Mouse (Mus musculus): ENCODE data around the gene Crtac1. TPM values are rescaled to one million over a fixed set of nuclear protein-coding genes. Genes with fewer than 3 reads are reported as not detected.

The Crtac1 gene
- polyA plus RNA-seq, 1 experiment from 2014 or later, result not detected

DNA sequence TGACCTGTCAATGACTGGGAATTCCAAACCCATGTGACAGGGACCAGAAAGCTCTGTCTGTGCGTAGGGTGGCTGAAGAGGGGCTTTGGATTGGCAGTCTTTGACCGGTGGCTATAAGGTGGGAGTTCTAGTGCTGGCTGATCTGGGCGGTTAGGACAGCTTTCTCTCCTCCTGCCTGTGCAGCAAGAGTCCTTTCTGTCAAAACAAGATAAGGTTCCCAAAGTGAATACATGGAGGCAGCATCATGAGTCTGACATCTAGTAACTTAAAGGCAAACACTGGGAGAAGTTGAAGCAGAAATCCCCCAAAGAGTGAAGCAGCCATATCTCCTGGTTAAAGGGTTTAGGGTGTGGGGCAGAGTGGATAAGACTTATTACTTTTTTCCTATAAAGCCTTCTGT is 184.1 kb downstream of the Crtac1 start, which contains the start of gene Golga7b:
TSS of gene Golga7b (plus strand) at position 56 of the 400 bp plus-strand sequence.
- no peak within 1 kb of the TSS for H3K4me2 ChIP-seq
- no peak for ATAC-seq
- H3K4me1 ChIP-seq, result no peaks in the 10 kb centered on the region
- no peak within 1 kb of the TSS for H3K27ac ChIP-seq
- H3K9me3 ChIP-seq (replicated peaks), result no peaks in the 10 kb centered on the region
- H3K27me3 ChIP-seq (replicated peaks), result peaks cover 20% of the 10 kb centered on the region; the same call in 1 of the 2 replicates
- no peak within 1 kb of the TSS for H3K9ac ChIP-seq
- H3K4me3 ChIP-seq, result no peak within 1 kb of the TSS
- WGBS (ENCODE audit: insufficient replicate concordance), result 49% methylated on average over 3 of the region's 3 CpGs
- H3K36me3 ChIP-seq, result no peaks in the 10 kb centered on the region

DNA sequence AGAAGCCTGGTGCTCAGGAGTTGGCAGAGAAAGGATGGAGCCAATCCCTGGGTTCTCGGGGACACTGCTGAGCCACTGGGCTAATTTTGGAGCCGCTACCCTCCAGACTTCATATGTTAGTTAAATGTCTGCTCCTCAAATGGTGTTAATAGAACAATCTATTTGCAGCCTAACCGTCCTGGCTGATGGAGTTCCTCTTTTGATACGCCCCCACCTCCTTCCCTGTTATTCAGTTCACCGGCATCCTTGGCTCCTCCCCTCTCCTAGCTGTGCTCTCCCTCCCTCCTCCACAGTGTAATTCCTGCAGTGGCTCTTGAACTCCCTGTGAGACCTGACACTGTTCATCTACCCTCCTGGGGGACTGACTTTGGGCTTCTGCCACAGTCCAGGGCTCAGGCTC is 185.0 kb downstream of the Crtac1 start:
- Histone ChIP-seq H3K4me3 (no peak overlapping the region), H3K9me3 (replicated peaks) (no peaks in the 10 kb centered on the region), H3K27me3 (replicated peaks) (peaks cover 20% of the 10 kb centered on the region; the same call in 1 of the 2 replicates), H3K4me2 (no peak overlapping the region), H3K27ac (no peak overlapping the region), H3K9ac (no peak overlapping the region), H3K4me1 (no peaks in the 10 kb centered on the region), H3K36me3 (no peaks in the 10 kb centered on the region)
- no peak for ATAC-seq
- 39% methylated on average over 5 of the region's 5 CpGs for WGBS (ENCODE audit: insufficient replicate concordance)

DNA sequence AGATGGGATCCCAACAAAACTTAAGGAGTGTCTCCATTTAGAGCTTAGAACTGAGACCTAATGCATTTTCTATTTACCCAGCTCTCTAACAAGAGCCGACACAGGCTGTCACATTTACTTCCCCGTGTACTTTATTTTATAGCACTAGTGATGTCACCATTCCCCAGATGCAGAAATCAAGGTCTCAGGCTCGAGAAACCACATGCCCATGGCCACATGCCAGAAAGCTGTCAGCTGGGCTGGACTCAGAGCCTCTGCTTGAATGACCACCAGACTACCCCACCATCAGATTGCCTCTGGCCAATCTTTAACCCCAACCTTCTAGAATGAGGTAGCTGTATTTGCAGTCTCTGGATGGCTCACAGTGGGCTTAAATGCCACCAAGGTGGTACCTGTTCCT is 188.2 kb downstream of the Crtac1 start:
- H3K27me3 ChIP-seq (replicated peaks), result peaks cover 33% of the 10 kb centered on the region; the same call in 1 of the 2 replicates
- H3K4me2 ChIP-seq, result no peak overlapping the region
- H3K9me3 ChIP-seq (replicated peaks), result no peaks in the 10 kb centered on the region
- H3K27ac ChIP-seq, result no peak overlapping the region
- no peak for ATAC-seq
- no peaks in the 10 kb centered on the region for H3K4me1 ChIP-seq
- no peaks in the 10 kb centered on the region for H3K36me3 ChIP-seq
- H3K9ac ChIP-seq, result no peak overlapping the region
- WGBS (ENCODE audit: insufficient replicate concordance), result 48% methylated on average over 3 of the region's 3 CpGs
- no peak overlapping the region for H3K4me3 ChIP-seq

DNA sequence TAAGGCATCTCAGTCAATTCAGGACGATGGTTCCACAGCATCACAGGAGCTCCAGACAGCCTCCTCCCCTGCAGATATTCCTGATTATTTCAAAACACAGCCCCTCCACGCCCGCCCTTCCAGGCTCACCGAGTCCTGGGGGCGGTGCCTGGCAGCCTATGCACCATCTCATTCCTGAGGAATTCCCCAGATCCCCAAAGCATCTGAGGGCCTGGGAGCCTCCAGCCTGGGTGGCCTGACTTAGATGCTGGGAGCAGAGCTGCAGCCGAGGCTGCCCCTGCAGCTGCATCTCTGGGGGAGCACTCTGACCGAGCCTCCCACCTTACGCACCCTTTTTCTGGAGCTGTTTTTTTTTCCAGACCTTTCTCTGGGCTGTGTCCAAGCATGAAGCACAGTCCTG is 190.7 kb downstream of the Crtac1 start:
- 63% methylated on average over 8 of the region's 8 CpGs for WGBS (ENCODE audit: insufficient replicate concordance)
- H3K9me3 ChIP-seq (replicated peaks), result no peaks in the 10 kb centered on the region
- no peak overlapping the region for H3K27ac ChIP-seq
- no peak overlapping the region for H3K4me3 ChIP-seq
- H3K4me2 ChIP-seq, result no peak overlapping the region
- no peaks in the 10 kb centered on the region for H3K36me3 ChIP-seq
- no peak overlapping the region for H3K9ac ChIP-seq
- H3K27me3 ChIP-seq (replicated peaks), result peaks cover 30% of the 10 kb centered on the region; the same call in 1 of the 2 replicates
- ATAC-seq, result no peak
- H3K4me1 ChIP-seq, result no peaks in the 10 kb centered on the region

- Histone ChIP-seq H3K4me1 (no peaks in the 10 kb centered on the region), H3K4me2 (no peak overlapping the region), H3K36me3 (no peaks in the 10 kb centered on the region), H3K27ac (no peak overlapping the region), H3K27me3 (replicated peaks) (peaks cover 22% of the 10 kb centered on the region; the same call in 1 of the 2 replicates), H3K4me3 (no peak overlapping the region), H3K9me3 (replicated peaks) (no peaks in the 10 kb centered on the region), H3K9ac (no peak overlapping the region)
- ATAC-seq, result no peak
- 55% methylated on average over 7 of the region's 7 CpGs for WGBS (ENCODE audit: insufficient replicate concordance)
Measured at GRCm38 (mm10) chr19:42238341-42238715, 193.3 kb downstream of the Crtac1 start.

DNA sequence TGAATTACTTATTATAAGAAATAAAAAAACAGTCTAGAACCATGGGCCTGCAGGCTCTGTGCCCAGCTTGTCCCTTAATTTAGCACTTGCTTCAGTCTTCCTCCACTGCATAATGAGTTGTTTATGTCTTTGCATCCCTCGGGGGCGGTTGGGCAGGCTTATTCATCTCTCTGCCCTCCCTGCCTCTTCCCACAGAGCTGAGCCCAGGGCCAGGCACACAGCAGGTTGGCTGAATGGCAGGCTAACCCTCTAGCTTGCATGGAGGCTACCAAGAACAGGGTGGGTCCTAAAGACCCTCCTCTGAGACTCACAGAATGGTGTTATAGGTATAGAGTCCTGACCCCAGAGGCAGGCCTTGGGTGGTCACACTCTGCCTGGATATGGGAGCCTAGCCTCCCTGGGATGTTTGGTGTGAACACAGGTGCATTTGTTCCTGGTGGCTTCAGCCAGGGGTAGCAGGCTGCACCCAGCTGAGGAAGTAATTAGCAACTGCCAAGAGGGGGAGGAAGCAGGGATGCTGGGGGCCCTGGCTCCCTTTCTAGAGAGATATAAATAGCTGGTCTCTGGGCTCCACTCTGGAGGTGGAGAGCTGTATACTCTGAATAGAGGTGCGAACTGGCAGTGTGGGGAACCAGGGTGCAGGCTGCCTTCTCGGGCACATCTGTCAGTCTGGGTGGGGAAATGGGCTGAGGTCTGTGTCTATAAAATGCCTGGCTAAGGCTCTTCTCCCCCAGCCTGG is 193.8 kb downstream of the Crtac1 start:
- H3K9ac ChIP-seq, result no peak overlapping the region
- ATAC-seq, result no peak
- no peaks in the 10 kb centered on the region for H3K4me1 ChIP-seq
- no peak overlapping the region for H3K27ac ChIP-seq
- no peak overlapping the region for H3K4me3 ChIP-seq
- peaks cover 21% of the 10 kb centered on the region; the same call in 1 of the 2 replicates for H3K27me3 ChIP-seq (replicated peaks)
- H3K4me2 ChIP-seq, result no peak overlapping the region
- no peaks in the 10 kb centered on the region for H3K36me3 ChIP-seq
- 19% methylated on average over 4 of the region's 4 CpGs for WGBS (ENCODE audit: insufficient replicate concordance)
- H3K9me3 ChIP-seq (replicated peaks), result no peaks in the 10 kb centered on the region

Small RNA genes within 50 kb of the gene (microRNA-seq; reads per million reads assigned to microRNA genes)
- gene Gm26339, result not detected
- not detected for gene Mir3085

Other genes starting within 250 kb of the Crtac1 start
- 1.6 and 2.2 TPM in 2 replicates for gene Sfrp5, start 229.5 kb downstream of the Crtac1 start, polyA plus RNA-seq (2016; fragmentation: Nextera tagmentation; extraction: Ambion mirVana)
- 0.04 TPM in 1 of 2 replicates, not detected in the other for gene Golga7b, start 184.2 kb downstream of the Crtac1 start, polyA plus RNA-seq (2016; fragmentation: Nextera tagmentation; extraction: Ambion mirVana)
- gene R3hcc1l, start 87.0 kb upstream of the Crtac1 start, polyA plus RNA-seq (2016; fragmentation: Nextera tagmentation; extraction: Ambion mirVana), result 13.9 and 15.7 TPM in 2 replicates
- gene Loxl4, start 181.0 kb upstream of the Crtac1 start, polyA plus RNA-seq (2016; fragmentation: Nextera tagmentation; extraction: Ambion mirVana), result 0.08 and 0.11 TPM in 2 replicates

All from liver, embryonic 12.5 days (tissue).